Mouse (Mus musculus): ENCODE data around the gene Tcf20.

GRCm38 (mm10) chr15:82987014-82987731 is 499 bp downstream of the Tcf20 start:
- TF ChIP-seq ZKSCAN1 (IDR thresholded peaks at IDR 0.05; ENCODE audit: low read depth, low read length): no peak
- no peak for TF ChIP-seq POLR2A (IDR thresholded peaks at IDR 0.05; ENCODE audit: control insufficient read depth in 1 of 2, insufficient read depth in 1 of 2, low read depth in 1 of 2, low read length in 2 of 2, poor library complexity in 1 of 2)
- TF ChIP-seq CTCF (IDR thresholded peaks at IDR 0.05 in 2 of 3, conservative IDR thresholded peaks at IDR 0.05 in 1 of 3; ENCODE audit: control insufficient read depth in 1 of 3, insufficient read depth in 1 of 3, low read depth in 2 of 3, low read length in 3 of 3, poor library complexity in 1 of 3, severe bottlenecking in 1 of 3): no peak
- no peak for TF ChIP-seq RAD21 (IDR thresholded peaks at IDR 0.05; ENCODE audit: low read depth, low read length)
- no peak for TF ChIP-seq GATA1 (IDR thresholded peaks at IDR 0.05; ENCODE audit: low read depth, low read length)
- TF ChIP-seq EP300 (IDR thresholded peaks at IDR 0.05; ENCODE audit: low read depth in 1 of 2, low read length in 2 of 2): no peak
- no peak for TF ChIP-seq TCF12 (IDR thresholded peaks at IDR 0.05; ENCODE audit: low read depth, low read length)
- no peak for TF ChIP-seq CHD2 (IDR thresholded peaks at IDR 0.05; ENCODE audit: low read length)
- TF ChIP-seq NRF1 (IDR thresholded peaks at IDR 0.05; ENCODE audit: insufficient read depth, low read depth, low read length, poor library complexity, severe bottlenecking): no peak
- TF ChIP-seq E2F4 (IDR thresholded peaks at IDR 0.05; ENCODE audit: borderline replicate concordance, low read depth, low read length): no peak
- TF ChIP-seq SIN3A (IDR thresholded peaks at IDR 0.05; ENCODE audit: low read length): no peak
- TF ChIP-seq ZMIZ1 (IDR thresholded peaks at IDR 0.05; ENCODE audit: low read depth, low read length): no peak

Data from MEL (cell line).